In the genomic region with DNA sequence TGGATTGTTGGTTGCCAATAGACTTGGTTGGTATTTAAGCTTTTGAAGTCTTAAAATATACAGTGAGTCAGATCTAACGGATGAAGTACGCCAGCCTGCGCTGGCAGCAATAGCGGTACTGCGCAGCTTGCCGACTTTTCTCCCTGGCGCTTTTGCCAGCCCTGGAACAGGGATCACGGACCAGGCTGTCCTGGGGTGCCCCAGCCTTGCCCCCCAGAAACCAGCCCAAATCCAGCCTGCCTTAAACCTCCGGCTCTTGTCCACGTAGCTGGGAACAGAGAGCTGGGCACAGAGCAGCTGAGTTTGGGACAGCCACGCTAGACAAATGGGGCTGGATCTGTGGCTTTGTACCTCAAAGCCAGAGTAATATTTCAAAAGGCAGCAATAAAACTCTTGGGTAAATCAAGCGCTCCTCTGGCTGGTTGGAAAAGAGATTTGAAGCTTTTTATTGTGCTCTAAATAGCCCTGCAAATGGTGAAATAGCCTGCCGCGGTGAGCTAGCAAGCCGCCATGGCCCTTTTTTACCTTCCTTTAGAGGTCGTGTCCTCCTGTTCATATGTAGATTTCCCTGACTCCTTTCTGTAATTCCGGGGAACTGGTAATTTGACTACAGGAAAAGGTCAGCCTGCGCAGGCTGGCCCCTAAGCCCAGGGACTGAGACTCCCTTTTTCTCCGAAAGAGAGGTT, we compare ENCODE assay signal across 8 mouse cellular contexts. TPM values are rescaled to one million over a fixed set of nuclear protein-coding genes. Genes with fewer than 3 reads are reported as not detected.
A peak's percentile ranks its signal among the peaks of the same experiment; 100 is the strongest.
DNase-seq lines count a peak whose midpoint lies in the region; ATAC-seq and TF ChIP-seq lines count a peak whose summit lies in the region.

No protein-coding gene starts in this region.

- WGBS in embryonic facial prominence, embryonic 10.5 days, result 2% methylated on average over 19 of the region's 19 CpGs
- WGBS in kidney, postnatal 0 days, result 13% methylated on average over 19 of the region's 19 CpGs
- 15% methylated on average over 19 of the region's 19 CpGs for WGBS in lung, postnatal 0 days
- WGBS in stomach, postnatal 0 days, result 21% methylated on average over 19 of the region's 19 CpGs

- H3K9ac ChIP-seq in kidney, postnatal 0 days (ENCODE audit: low read depth, low read length), result peak overlapping the region; percentile 49; the same call in 1 of the 2 replicates
- H3K9ac ChIP-seq in lung, postnatal 0 days (replicated peaks; ENCODE audit: low read depth), result peak overlapping the region; percentile 73
- peak overlapping the region; percentile 58 for H3K9ac ChIP-seq in stomach, postnatal 0 days (ENCODE audit: low read length)

- H3K4me3 ChIP-seq in embryonic facial prominence, embryonic 10.5 days, result no peak overlapping the region
- peak overlapping the region; percentile 27 for H3K4me3 ChIP-seq in kidney, postnatal 0 days (replicated peaks; ENCODE audit: low read depth, low read length)
- peak overlapping the region; percentile 34 for H3K4me3 ChIP-seq in lung, postnatal 0 days (ENCODE audit: low read depth, low read length)
- H3K4me3 ChIP-seq in stomach, postnatal 0 days (ENCODE audit: low read depth, low read length), result peak overlapping the region; percentile 20

- no peak for ATAC-seq in kidney, postnatal 0 days (replicated peaks; ENCODE audit: low FRiP score, low read depth)
- ATAC-seq in lung, postnatal 0 days, result peak; percentile 40
- ATAC-seq in stomach, postnatal 0 days (ENCODE audit: low FRiP score, low TSS enrichment), result no peak

- peak overlapping the region; percentile 60 for H3K4me2 ChIP-seq in kidney, postnatal 0 days (ENCODE audit: low read length)
- peak overlapping the region; percentile 71 for H3K4me2 ChIP-seq in lung, postnatal 0 days (replicated peaks; ENCODE audit: low read depth, low read length)
- peak overlapping the region; percentile 51 for H3K4me2 ChIP-seq in stomach, postnatal 0 days (replicated peaks; ENCODE audit: low read depth)

- no peaks in the 10 kb centered on the region for H3K9me3 ChIP-seq in embryonic facial prominence, embryonic 10.5 days
- no peaks in the 10 kb centered on the region for H3K9me3 ChIP-seq in kidney, postnatal 0 days (replicated peaks; ENCODE audit: low read length)
- no peaks in the 10 kb centered on the region for H3K9me3 ChIP-seq in lung, postnatal 0 days (ENCODE audit: low read length)
- no peaks in the 10 kb centered on the region for H3K9me3 ChIP-seq in stomach, postnatal 0 days (ENCODE audit: control insufficient read depth, low read length)

- TF ChIP-seq EP300 in lung, postnatal 0 days (IDR thresholded peaks at IDR 0.05), result no peak
- TF ChIP-seq EP300 in stomach, postnatal 0 days (optimal IDR thresholded peaks at IDR 0.05), result no peak

- no peaks in the 10 kb centered on the region for H3K36me3 ChIP-seq in embryonic facial prominence, embryonic 10.5 days (replicated peaks)
- no peaks in the 10 kb centered on the region for H3K36me3 ChIP-seq in kidney, postnatal 0 days (ENCODE audit: insufficient read depth, low read length)
- no peaks in the 10 kb centered on the region for H3K36me3 ChIP-seq in lung, postnatal 0 days (ENCODE audit: insufficient read depth, low read length)
- no peaks in the 10 kb centered on the region for H3K36me3 ChIP-seq in stomach, postnatal 0 days (ENCODE audit: control insufficient read depth, insufficient read depth, low read length)

- no peaks in the 10 kb centered on the region for H3K4me1 ChIP-seq in embryonic facial prominence, embryonic 10.5 days
- H3K4me1 ChIP-seq in kidney, postnatal 0 days (replicated peaks; ENCODE audit: insufficient read depth, low read length), result peaks cover 8% of the 10 kb centered on the region; the same call in 1 of the 2 replicates
- H3K4me1 ChIP-seq in lung, postnatal 0 days (ENCODE audit: insufficient read depth, low read depth, low read length), result 0 out of 2 replicates have a peak, but pooled peaks cover 3% of the 10 kb centered on the region
- no peaks in the 10 kb centered on the region for H3K4me1 ChIP-seq in stomach, postnatal 0 days (replicated peaks; ENCODE audit: control insufficient read depth, insufficient read depth)

- H3K27me3 ChIP-seq in embryonic facial prominence, embryonic 10.5 days (replicated peaks; ENCODE audit: low read depth, poor library complexity, severe bottlenecking), result peaks cover 98% of the 10 kb centered on the region
- H3K27me3 ChIP-seq in kidney, postnatal 0 days (ENCODE audit: insufficient read depth, low read length), result 0 out of 2 replicates have a peak, but pooled peaks cover 3% of the 10 kb centered on the region
- H3K27me3 ChIP-seq in lung, postnatal 0 days (replicated peaks; ENCODE audit: insufficient read depth, low read length), result peaks cover 4% of the 10 kb centered on the region; the same call in 1 of the 2 replicates
- H3K27me3 ChIP-seq in stomach, postnatal 0 days (ENCODE audit: control insufficient read depth, insufficient read depth, low read length), result 0 out of 2 replicates have a peak, but pooled peaks cover 3% of the 10 kb centered on the region

- TF ChIP-seq CTCF in kidney, postnatal 0 days (IDR thresholded peaks at IDR 0.05; ENCODE audit: low read depth), result no peak
- no peak for TF ChIP-seq CTCF in lung, postnatal 0 days (IDR thresholded peaks at IDR 0.05)
- no peak for TF ChIP-seq CTCF in stomach, postnatal 0 days (IDR thresholded peaks at IDR 0.05; ENCODE audit: low read depth)

- H3K27ac ChIP-seq in embryonic facial prominence, embryonic 10.5 days (replicated peaks), result no peak overlapping the region
- H3K27ac ChIP-seq in kidney, postnatal 0 days, result peak overlapping the region; percentile 20; the same call in 1 of the 2 replicates
- H3K27ac ChIP-seq in lung, postnatal 0 days (ENCODE audit: low read length), result peak overlapping the region; percentile 87
- peak overlapping the region; percentile 79 for H3K27ac ChIP-seq in stomach, postnatal 0 days (replicated peaks)

- DNase-seq in kidney, adult 18-20 months, result peak; percentile 26
- DNase-seq in kidney, adult 9 months, result no peak
- peak; percentile 64 for DNase-seq in ZHBTc4 (ENCODE audit: low read depth, low spot score)
- peak; percentile 60 for DNase-seq in embryonic facial prominence, embryonic 10.5 days (ENCODE audit: low spot score)
- peak; percentile 52 for DNase-seq in kidney, postnatal 0 days (ENCODE audit: low spot score)
- peak; percentile 68 for DNase-seq in lung, postnatal 0 days (ENCODE audit: low spot score)
- peak; percentile 17 for DNase-seq in stomach, postnatal 0 days (ENCODE audit: low spot score)
- no peak for DNase-seq in spleen, postnatal 36 days (ENCODE audit: low spot score in 2 of 2)

RNA-seq across cellular contexts. Expression of gene Skap2, which starts 6.2 kb away (rescaled TPM):
- 8.0 and 11.4 TPM in 2 replicates for polyA plus RNA-seq in embryonic facial prominence, embryonic 10.5 days (2016; fragmentation: Nextera tagmentation; extraction: Ambion mirVana)
- 35.6 and 37.0 TPM in 2 replicates for polyA plus RNA-seq in kidney, postnatal 0 days (2015; fragmentation: Nextera tagmentation; extraction: Ambion mirVana)
- 78.5 and 82.9 TPM in 2 replicates for polyA plus RNA-seq in lung, postnatal 0 days (2015; fragmentation: Nextera tagmentation; extraction: Ambion mirVana)
- polyA plus RNA-seq in stomach, postnatal 0 days (2015; fragmentation: Nextera tagmentation; extraction: Ambion mirVana), result 26.8 and 27.3 TPM in 2 replicates

Comparison
In these comparisons a context has a peak if more than half of its experiments do, and no peak if none do; other contexts are left out.
1. DNase-seq: peak in kidney, adult 18-20 months (single experiment), ZHBTc4 (single experiment), embryonic facial prominence, embryonic 10.5 days (single experiment), kidney, postnatal 0 days (single experiment), lung, postnatal 0 days (single experiment) and stomach, postnatal 0 days (single experiment); none in kidney, adult 9 months (single experiment) and spleen, postnatal 36 days (0 of 2).
2. Peak in every context shown above with its lines, with median percentiles within 50 percentile points of each other: H3K4me2 ChIP-seq and H3K9ac ChIP-seq.